Mouse (Mus musculus): ENCODE results near the gene Prss1.
"Not testable (repeated sequence)": the region's sequence is repeated elsewhere in the genome, so short reads cannot be mapped to it uniquely, and the experiment has no call there.

Prss1 gene

GRCm38 (mm10) chr6:41458632-41459031, at the start of gene Prss1:
Prss1 (plus strand) TSS chr6:41458932.
- DNase-seq: not testable (repeated sequence)

GRCm38 (mm10) chr6:41442261-41442660, 16.5 kb upstream of the Prss1 start:
- not testable (repeated sequence) for DNase-seq

- DNase-seq: not testable (repeated sequence)
Observed at GRCm38 (mm10) chr6:41446045-41446444, 12.7 kb upstream of the Prss1 start, which contains the start of gene Gm10334. Gm10334 (minus strand) TSS chr6:41446145.

GRCm38 (mm10) chr6:41499374-41499773, 40.6 kb downstream of the Prss1 start:
- DNase-seq: no peak

- no peak for DNase-seq
Observed at GRCm38 (mm10) chr6:41504915-41505314, 46.2 kb downstream of the Prss1 start.

- no peak for DNase-seq
Observed at GRCm38 (mm10) chr6:41505323-41505722, 46.6 kb downstream of the Prss1 start.

Data from lung, postnatal 36 days (tissue).